Mouse (Mus musculus) heart, postnatal 4 days (tissue): ENCODE measurements around the gene Lap3. TPM values are rescaled to one million over a fixed set of nuclear protein-coding genes. Genes with fewer than 3 reads are reported as not detected.

Source experiments
- DNase-seq: peaks from one replicate; pipeline ENCODE4 v3.0.0; 2021
- total RNA-seq, 2 experiments: library from RNA; stranded (reverse); gene quantifications; 2 replicates each; pipeline ENCODE4 v1.2.3; 2021

Gene Lap3
- total RNA-seq, 2 experiments from 2014 or later, result 74.3 to 92.5 TPM

GRCm38 (mm10) chr5:45496042-45496441, 2.9 kb downstream of the Lap3 start:
- DNase-seq, result no peak

GRCm38 (mm10) chr5:45496479-45496878, 3.3 kb downstream of the Lap3 start:
- no peak for DNase-seq

GRCm38 (mm10) chr5:45496930-45497550, 3.9 kb downstream of the Lap3 start:
- DNase-seq, result no peak

GRCm38 (mm10) chr5:45497564-45497963, 4.4 kb downstream of the Lap3 start:
- DNase-seq, result no peak

GRCm38 (mm10) chr5:45510071-45510470, 16.9 kb downstream of the Lap3 start:
- no peak for DNase-seq

- no peak for DNase-seq
Measured at GRCm38 (mm10) chr5:45512908-45513307, 19.7 kb downstream of the Lap3 start.

GRCm38 (mm10) chr5:45513511-45513910, 20.3 kb downstream of the Lap3 start:
- no peak for DNase-seq

GRCm38 (mm10) chr5:45514599-45514998, 21.4 kb downstream of the Lap3 start:
- no peak for DNase-seq

- no peak for DNase-seq
Measured at GRCm38 (mm10) chr5:45515151-45515743, 22.1 kb downstream of the Lap3 start.

- peak; percentile 97 for DNase-seq
Measured at GRCm38 (mm10) chr5:45519960-45520808, 27.0 kb downstream of the Lap3 start, which contains the start of gene Med28. Med28 (plus strand) TSS chr5:45520229.

GRCm38 (mm10) chr5:45520809-45521110, 27.6 kb downstream of the Lap3 start:
- no peak for DNase-seq

- no peak for DNase-seq
Measured at GRCm38 (mm10) chr5:45521601-45522000, 28.4 kb downstream of the Lap3 start.

- DNase-seq, result no peak
Measured at GRCm38 (mm10) chr5:45525101-45525500, 31.9 kb downstream of the Lap3 start.

GRCm38 (mm10) chr5:45526338-45526737, 33.2 kb downstream of the Lap3 start:
- DNase-seq, result no peak

GRCm38 (mm10) chr5:45529696-45530095, 36.5 kb downstream of the Lap3 start:
- peak; percentile 39 for DNase-seq

- DNase-seq, result peak; percentile 56
Measured at GRCm38 (mm10) chr5:45534319-45535098, 41.3 kb downstream of the Lap3 start.

GRCm38 (mm10) chr5:45535177-45535576, 42.0 kb downstream of the Lap3 start:
- DNase-seq, result no peak

GRCm38 (mm10) chr5:45539502-45539901, 46.3 kb downstream of the Lap3 start:
- no peak for DNase-seq

GRCm38 (mm10) chr5:45543374-45543773, 50.2 kb downstream of the Lap3 start:
- no peak for DNase-seq

GRCm38 (mm10) chr5:45549586-45549985, 56.4 kb downstream of the Lap3 start:
- no peak for DNase-seq
